Mouse (Mus musculus) thymus, adult 2 months (tissue): Measurements from ENCODE around the gene Sorcs1. TPM values are rescaled to one million over a fixed set of nuclear protein-coding genes. Genes with fewer than 3 reads are reported as not detected.

Experiments used
- DNase-seq: peaks from one replicate; pipeline ENCODE4 v3.0.0; 2021
- H3K27ac ChIP-seq: fragments of 200-500 bp; 2 replicates; pipeline ENCODE4 v1.5.1; 2012; ENCODE audit warnings: low read length, control low read depth; ENCODE audit not compliant: control insufficient read depth, insufficient read depth
- H3K27me3 ChIP-seq: fragments of 200-500 bp; 2 replicates; pipeline ENCODE4 v1.6.1; 2012; ENCODE audit warnings: mild to moderate bottlenecking, low read length, moderate library complexity, mixed read lengths; ENCODE audit not compliant: control insufficient read depth, insufficient read depth
- H3K36me3 ChIP-seq: fragments of 200-500 bp; 2 replicates; pipeline ENCODE4 v1.6.1; 2012; ENCODE audit warnings: mild to moderate bottlenecking, low read length, moderate library complexity; ENCODE audit not compliant: control insufficient read depth, insufficient read depth
- H3K4me1 ChIP-seq: fragments of 200-500 bp; replicated peaks from 2 replicates; pipeline ENCODE4 v1.6.1; 2012; ENCODE audit warnings: low read length; ENCODE audit not compliant: control insufficient read depth, insufficient read depth
- H3K4me3 ChIP-seq: fragments of 200-500 bp; 2 replicates; pipeline ENCODE4 v1.5.1; 2012; ENCODE audit warnings: mild to moderate bottlenecking, low read length, control low read depth, moderate library complexity; ENCODE audit not compliant: control insufficient read depth, insufficient read depth
- CTCF ChIP-seq: fragments of 200-500 bp; IDR thresholded peaks from 2 replicates; pipeline ENCODE4 v1.5.1; 2012; ENCODE audit warnings: mild to moderate bottlenecking, control low read depth, low read length, moderate library complexity, borderline replicate concordance; ENCODE audit not compliant: control insufficient read depth, poor library complexity, insufficient read depth; ENCODE audit errors: extremely low read depth
- POLR2A ChIP-seq: fragments of 200-500 bp; IDR thresholded peaks from 2 replicates; pipeline ENCODE4 v1.6.1; 2012; ENCODE audit warnings: mild to moderate bottlenecking, low read length, control low read depth, moderate library complexity; ENCODE audit not compliant: control insufficient read depth, poor library complexity, insufficient read depth; ENCODE audit errors: extremely low read depth
- WGBS: fragments of 180-500 bp; shearing (Covaris S2); methylation state at CpG from one replicate; pipeline ENCODE4 v1.1.7; 2018; 5-methylcytosine and 5-hydroxymethylcytosine counted together
- polyA plus RNA-seq: library from polyadenylated mRNA; depleted of rRNA; stranded (reverse); fragments of >200 nt; gene quantifications from 2 replicates; pipeline ENCODE4 v1.2.3, GENCODE M21; 2012

The Sorcs1 gene
- polyA plus RNA-seq, 1 experiment = 0.23 TPM

GRCm38 (mm10) chr19:50638176-50638575 lies 40.3 kb downstream of the Sorcs1 start:
- Histone ChIP-seq H3K36me3 (no peaks in the 10 kb centered on the region), H3K4me3 (no peak overlapping the region), H3K27ac (no peak overlapping the region), H3K27me3 (no peaks in the 10 kb centered on the region), H3K4me1 (no peaks in the 10 kb centered on the region)
- no peak for DNase-seq
- 88% methylated on average over 6 of the region's 6 CpGs for WGBS
- TF ChIP-seq POLR2A = no peak

- 44% methylated on average over 9 of the region's 9 CpGs for WGBS
- DNase-seq = no peak
- Histone ChIP-seq H3K27me3 (no peaks in the 10 kb centered on the region), H3K27ac (no peak overlapping the region), H3K36me3 (no peaks in the 10 kb centered on the region), H3K4me3 (no peak overlapping the region), H3K4me1 (no peaks in the 10 kb centered on the region)
- TF ChIP-seq POLR2A = no peak
- no peak for TF ChIP-seq CTCF
These were observed 64.4 kb downstream of the Sorcs1 start for GRCm38 (mm10) chr19:50614013-50614412.

- Histone ChIP-seq H3K4me1 (no peaks in the 10 kb centered on the region), H3K27me3 (no peaks in the 10 kb centered on the region), H3K4me3 (no peak overlapping the region), H3K27ac (no peak overlapping the region), H3K36me3 (no peaks in the 10 kb centered on the region)
- no peak for TF ChIP-seq POLR2A
- TF ChIP-seq CTCF = no peak
- DNase-seq = no peak
- 51% methylated on average over 3 of the region's 3 CpGs for WGBS
These were observed 66.8 kb downstream of the Sorcs1 start for GRCm38 (mm10) chr19:50611619-50612018.

DNA sequence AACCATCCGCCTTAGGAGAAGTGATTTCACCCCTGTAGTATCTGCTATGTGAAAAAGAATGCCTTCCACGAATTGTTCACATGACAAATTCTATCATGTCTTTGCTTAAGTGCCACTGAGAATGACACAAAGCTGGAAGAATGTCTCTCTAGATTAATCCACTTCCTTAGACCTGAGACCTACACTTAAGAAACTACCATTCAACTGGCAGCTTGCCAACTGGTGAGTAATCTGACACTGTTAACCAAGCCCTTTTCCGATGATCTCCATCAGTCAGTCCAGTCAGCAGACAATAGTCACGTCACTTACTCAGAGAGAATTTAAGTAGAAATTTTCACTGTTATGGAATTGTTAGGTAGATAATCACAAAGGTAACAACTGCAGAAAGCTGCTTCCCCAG lies 74.6 kb downstream of the Sorcs1 start:
- Histone ChIP-seq H3K36me3 (no peaks in the 10 kb centered on the region), H3K4me3 (no peak overlapping the region), H3K27ac (no peak overlapping the region), H3K4me1 (no peaks in the 10 kb centered on the region), H3K27me3 (no peaks in the 10 kb centered on the region)
- TF ChIP-seq POLR2A = no peak
- TF ChIP-seq CTCF = no peak
- 65% methylated on average over 4 of the region's 4 CpGs for WGBS
- DNase-seq = no peak

DNA sequence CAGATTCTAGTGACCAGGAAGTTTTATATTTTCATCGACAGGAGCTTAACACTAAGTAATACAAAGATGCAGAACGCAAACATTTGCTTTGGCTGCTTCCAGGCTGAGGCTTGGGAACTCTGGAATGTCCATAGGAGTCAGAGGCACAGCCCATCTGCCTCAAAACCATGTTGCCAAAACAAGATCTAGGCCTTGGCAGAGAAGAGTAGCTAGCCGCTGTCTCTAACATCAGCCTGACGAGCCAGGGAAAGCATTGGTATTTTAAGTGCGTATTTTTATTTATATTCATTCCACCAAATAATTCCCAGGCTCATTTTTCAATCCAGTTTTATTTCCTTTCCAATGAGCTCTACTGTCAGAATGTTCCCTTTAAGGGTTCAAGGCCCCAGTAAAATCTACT lies 75.1 kb downstream of the Sorcs1 start:
- no peak overlapping the region for H3K27ac ChIP-seq
- WGBS = 94% methylated on average over 5 of the region's 5 CpGs
- H3K36me3 ChIP-seq = no peaks in the 10 kb centered on the region
- no peaks in the 10 kb centered on the region for H3K27me3 ChIP-seq
- H3K4me1 ChIP-seq = no peaks in the 10 kb centered on the region
- no peak for TF ChIP-seq CTCF
- no peak for TF ChIP-seq POLR2A
- no peak overlapping the region for H3K4me3 ChIP-seq
- no peak for DNase-seq

GRCm38 (mm10) chr19:50597300-50597699 lies 81.1 kb downstream of the Sorcs1 start:
- no peak for DNase-seq
- WGBS = 77% methylated on average over 4 of the region's 4 CpGs
- Histone ChIP-seq H3K27me3 (no peaks in the 10 kb centered on the region), H3K27ac (no peak overlapping the region), H3K4me1 (no peaks in the 10 kb centered on the region), H3K36me3 (no peaks in the 10 kb centered on the region), H3K4me3 (no peak overlapping the region)
- TF ChIP-seq POLR2A (no peak), CTCF (no peak)

DNA sequence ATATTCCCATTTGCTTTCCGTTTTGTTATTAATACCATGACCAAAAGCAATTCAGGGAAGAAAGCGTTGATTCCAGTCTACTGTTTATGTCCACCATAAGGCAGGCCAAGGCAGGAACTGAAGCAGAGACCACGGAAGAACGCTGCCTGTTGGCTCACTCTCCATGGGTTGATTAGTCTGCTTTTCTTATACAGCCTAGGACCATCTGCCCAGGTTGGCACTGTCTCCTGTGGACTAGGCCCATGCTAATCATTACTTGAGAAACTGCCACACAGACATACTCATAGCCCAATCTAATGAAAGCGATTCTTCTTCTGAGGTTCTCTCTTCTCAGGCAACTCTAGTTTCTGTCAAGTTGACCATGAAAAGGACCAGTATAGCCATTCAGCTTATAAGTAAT lies 92.3 kb downstream of the Sorcs1 start:
- H3K27ac ChIP-seq = no peak overlapping the region
- TF ChIP-seq POLR2A (no peak), CTCF (no peak)
- WGBS = 93% methylated on average over 5 of the region's 5 CpGs
- DNase-seq = no peak
- no peak overlapping the region for H3K4me3 ChIP-seq
- H3K4me1 ChIP-seq = no peaks in the 10 kb centered on the region
- H3K36me3 ChIP-seq = no peaks in the 10 kb centered on the region
- no peaks in the 10 kb centered on the region for H3K27me3 ChIP-seq
